Mouse (Mus musculus) midbrain, embryonic 13.5 days (tissue): ENCODE data around the gene Usp2. TPM values are rescaled to one million over a fixed set of nuclear protein-coding genes. Genes with fewer than 3 reads are reported as not detected.
A peak's percentile ranks its signal among the peaks of the same experiment; 100 is the strongest.

Experiments used
- ATAC-seq: fragments of 200-750 bp; cut with Nextera tagmentation; 2 replicates; pipeline ENCODE4 v1.8.0; 2017; ENCODE audit warnings: mild to moderate bottlenecking, moderate TSS enrichment, moderate library complexity
- H3K27ac ChIP-seq: fragments of 300-500 bp; sonication (generic); 2 replicates; pipeline ENCODE4 v1.5.1; 2015; ENCODE audit warnings: inconsistent platforms, mild to moderate bottlenecking, moderate library complexity
- H3K27me3 ChIP-seq: fragments of 300-500 bp; sonication (generic); 2 replicates; pipeline ENCODE4 v1.6.1; 2015; ENCODE audit warnings: mild to moderate bottlenecking, inconsistent platforms
- H3K36me3 ChIP-seq: fragments of 300-500 bp; sonication (generic); 2 replicates; pipeline ENCODE4 v1.6.1; 2015; ENCODE audit warnings: mild to moderate bottlenecking, inconsistent platforms
- H3K4me1 ChIP-seq: fragments of 300-500 bp; sonication (generic); replicated peaks from 2 replicates; pipeline ENCODE4 v1.6.1; 2015; ENCODE audit warnings: inconsistent platforms
- H3K4me2 ChIP-seq: fragments of 300-500 bp; sonication (generic); replicated peaks from 2 replicates; pipeline ENCODE4 v1.6.1; 2015; ENCODE audit warnings: moderate library complexity, mild to moderate bottlenecking, inconsistent platforms
- H3K4me3 ChIP-seq: fragments of 300-500 bp; sonication (generic); replicated peaks from 2 replicates; pipeline ENCODE4 v1.5.1; 2015; ENCODE audit warnings: mild to moderate bottlenecking, inconsistent platforms
- H3K9ac ChIP-seq: fragments of 300-500 bp; sonication (generic); replicated peaks from 2 replicates; pipeline ENCODE4 v1.6.1; 2015; ENCODE audit warnings: mild to moderate bottlenecking, inconsistent platforms
- H3K9me3 ChIP-seq: fragments of 300-500 bp; sonication (generic); 2 replicates; pipeline ENCODE4 v1.6.1; 2016; ENCODE audit warnings: mild to moderate bottlenecking, inconsistent platforms
- WGBS: fragments of 180-500 bp; shearing (Covaris S2); methylation state at CpG from one replicate; pipeline ENCODE4 v1.1.7; 2015; 5-methylcytosine and 5-hydroxymethylcytosine counted together
- polyA plus RNA-seq: library from polyadenylated mRNA; unstranded; fragments of >200 nt; fragmentation: Nextera tagmentation; extraction: Ambion mirVana; gene quantifications from 2 replicates; pipeline ENCODE4 v1.2.1, GENCODE M21; 2015

Usp2 gene
- polyA plus RNA-seq, 1 experiment from 2014 or later = 8.3 TPM

DNA sequence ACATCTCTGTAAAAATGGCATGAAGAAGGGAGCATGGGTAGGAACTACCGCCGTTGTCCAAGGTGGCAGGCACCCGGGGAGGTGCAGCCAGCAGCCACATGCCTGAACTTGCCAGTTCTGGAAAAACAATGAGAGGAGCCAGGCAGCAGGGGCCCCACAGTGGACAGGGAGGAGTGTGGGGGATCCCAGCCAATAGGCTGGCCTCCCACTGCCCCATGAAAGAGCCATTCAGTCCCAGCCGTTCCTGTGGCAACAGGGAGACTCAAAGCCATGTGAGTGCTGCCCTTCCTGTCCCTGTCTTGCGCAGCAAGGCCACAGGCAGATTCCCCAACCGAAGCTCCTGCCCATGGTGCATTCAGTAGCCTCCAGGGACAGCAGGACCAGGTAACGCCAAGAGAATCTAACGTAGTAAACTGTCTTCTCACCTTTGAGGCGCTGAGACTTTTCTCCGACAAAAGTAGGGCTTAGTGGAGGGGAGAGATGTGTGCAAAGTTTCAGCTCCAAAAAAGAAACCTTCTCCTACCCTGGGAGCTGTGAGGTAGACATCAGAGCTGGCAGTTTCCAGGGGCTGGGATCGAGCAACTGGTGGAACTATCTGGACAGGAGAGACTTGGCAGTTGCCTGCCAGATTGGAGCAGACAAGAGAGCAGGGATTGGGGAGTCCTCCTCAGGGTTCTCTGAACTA is 5.2 kb downstream of the Usp2 start:
- ATAC-seq = peak; percentile 61
- Histone ChIP-seq H3K4me3 (0 out of 2 replicates have a peak overlapping the region, but pooled peaks have one; percentile 11), H3K27me3 (peaks cover 16% of the 10 kb centered on the region), H3K4me1 (peaks cover 43% of the 10 kb centered on the region), H3K9me3 (no peaks in the 10 kb centered on the region), H3K36me3 (no peaks in the 10 kb centered on the region), H3K9ac (peak overlapping the region; percentile 28; the same call in 1 of the 2 replicates), H3K27ac (peak overlapping the region; percentile 68), H3K4me2 (peak overlapping the region; percentile 32)
- WGBS = 16% methylated on average over 11 of the region's 11 CpGs

- peak overlapping the region; percentile 32 for H3K4me2 ChIP-seq
- 0 out of 2 replicates have a peak, but pooled peaks have one; percentile 46 for ATAC-seq
- 11% methylated on average over 4 of the region's 4 CpGs for WGBS
- peak overlapping the region; percentile 68 for H3K27ac ChIP-seq
- no peaks in the 10 kb centered on the region for H3K36me3 ChIP-seq
- peaks cover 39% of the 10 kb centered on the region for H3K4me1 ChIP-seq
- 0 out of 2 replicates have a peak overlapping the region, but pooled peaks have one; percentile 11 for H3K4me3 ChIP-seq
- H3K9me3 ChIP-seq = no peaks in the 10 kb centered on the region
- H3K27me3 ChIP-seq = peaks cover 19% of the 10 kb centered on the region
- H3K9ac ChIP-seq = peak overlapping the region; percentile 28; the same call in 1 of the 2 replicates
These were observed 5.7 kb downstream of the Usp2 start for GRCm38 (mm10) chr9:44072599-44072915.

DNA sequence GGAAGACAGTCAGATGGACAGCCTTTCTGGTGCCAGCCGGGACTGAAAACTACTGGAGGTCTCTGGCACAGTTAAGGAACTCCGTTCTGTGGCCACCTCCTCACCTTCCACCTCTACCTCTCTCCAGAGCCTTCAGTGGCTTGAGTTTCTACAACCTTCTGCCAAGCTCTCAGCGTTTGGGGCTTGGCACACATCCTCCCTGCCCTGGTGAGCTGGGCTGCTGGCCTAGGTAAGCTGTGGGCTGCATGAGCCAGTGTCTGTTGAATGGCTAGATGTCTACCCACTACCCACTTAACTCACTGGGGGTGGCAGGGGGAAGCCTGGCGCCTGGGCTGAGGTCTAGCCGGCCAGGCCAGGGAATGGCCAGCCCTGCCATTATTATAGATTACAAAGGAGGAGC is 6.3 kb downstream of the Usp2 start:
- Histone ChIP-seq H3K4me2 (peak overlapping the region; percentile 32), H3K27me3 (peaks cover 22% of the 10 kb centered on the region), H3K36me3 (no peaks in the 10 kb centered on the region), H3K9me3 (no peaks in the 10 kb centered on the region), H3K27ac (peak overlapping the region; percentile 68; the same call in 1 of the 2 replicates), H3K4me3 (no peak overlapping the region), H3K4me1 (peaks cover 39% of the 10 kb centered on the region), H3K9ac (no peak overlapping the region)
- no peak for ATAC-seq
- WGBS = 52% methylated on average over 5 of the region's 5 CpGs

- no peaks in the 10 kb centered on the region for H3K9me3 ChIP-seq
- H3K4me2 ChIP-seq = no peak overlapping the region
- WGBS = 62% methylated on average over 9 of the region's 9 CpGs
- peaks cover 19% of the 10 kb centered on the region for H3K27me3 ChIP-seq
- H3K4me3 ChIP-seq = no peak overlapping the region
- H3K4me1 ChIP-seq = peaks cover 52% of the 10 kb centered on the region
- H3K9ac ChIP-seq = no peak overlapping the region
- H3K27ac ChIP-seq = no peak overlapping the region
- no peak for ATAC-seq
- H3K36me3 ChIP-seq = no peaks in the 10 kb centered on the region
These were observed 7.8 kb downstream of the Usp2 start for GRCm38 (mm10) chr9:44074395-44075275.

DNA sequence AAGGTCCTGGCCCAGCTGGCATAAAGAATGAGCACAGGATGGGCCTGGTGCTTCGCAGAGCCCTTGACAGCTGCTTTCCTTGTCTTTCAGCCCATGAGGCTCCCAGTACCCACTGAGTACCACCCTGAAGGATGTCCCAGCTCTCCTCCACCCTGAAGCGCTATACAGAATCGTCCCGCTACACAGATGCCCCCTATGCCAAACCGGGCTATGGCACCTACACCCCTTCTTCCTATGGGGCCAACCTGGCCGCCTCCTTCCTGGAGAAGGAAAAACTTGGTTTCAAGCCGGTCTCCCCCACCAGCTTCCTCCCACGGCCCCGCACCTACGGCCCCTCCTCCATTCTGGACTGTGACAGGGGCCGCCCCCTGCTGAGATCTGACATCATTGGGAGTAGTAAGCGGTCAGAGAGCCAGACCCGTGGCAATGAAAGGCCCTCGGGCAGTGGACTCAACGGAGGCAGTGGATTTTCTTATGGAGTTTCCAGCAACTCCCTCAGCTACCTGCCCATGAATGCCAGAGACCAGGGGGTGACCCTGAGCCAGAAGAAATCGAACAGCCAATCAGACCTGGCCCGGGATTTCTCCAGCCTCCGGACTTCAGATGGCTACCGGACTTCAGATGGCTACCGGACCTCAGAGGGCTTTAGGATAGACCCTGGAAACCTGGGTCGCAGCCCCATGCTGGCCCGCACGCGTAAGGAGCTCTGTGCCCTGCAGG is 8.6 kb downstream of the Usp2 start:
- Histone ChIP-seq H3K9me3 (no peaks in the 10 kb centered on the region), H3K4me1 (peaks cover 52% of the 10 kb centered on the region), H3K4me2 (no peak overlapping the region), H3K4me3 (no peak overlapping the region), H3K27me3 (peaks cover 14% of the 10 kb centered on the region; the same call in 1 of the 2 replicates), H3K27ac (no peak overlapping the region), H3K9ac (no peak overlapping the region), H3K36me3 (no peaks in the 10 kb centered on the region)
- no peak for ATAC-seq
- 74% methylated on average over 24 of the region's 24 CpGs for WGBS

GRCm38 (mm10) chr9:44075996-44076763 is 9.4 kb downstream of the Usp2 start:
- Histone ChIP-seq H3K9ac (no peak overlapping the region), H3K36me3 (no peaks in the 10 kb centered on the region), H3K9me3 (no peaks in the 10 kb centered on the region), H3K27me3 (peaks cover 9% of the 10 kb centered on the region; the same call in 1 of the 2 replicates), H3K4me3 (no peak overlapping the region), H3K27ac (no peak overlapping the region), H3K4me1 (peaks cover 48% of the 10 kb centered on the region), H3K4me2 (no peak overlapping the region)
- ATAC-seq = no peak
- 67% methylated on average over 16 of the region's 16 CpGs for WGBS

- WGBS = 10% methylated on average over 5 of the region's 5 CpGs
These were observed 9.9 kb downstream of the Usp2 start for GRCm38 (mm10) chr9:44076764-44077120.

DNA sequence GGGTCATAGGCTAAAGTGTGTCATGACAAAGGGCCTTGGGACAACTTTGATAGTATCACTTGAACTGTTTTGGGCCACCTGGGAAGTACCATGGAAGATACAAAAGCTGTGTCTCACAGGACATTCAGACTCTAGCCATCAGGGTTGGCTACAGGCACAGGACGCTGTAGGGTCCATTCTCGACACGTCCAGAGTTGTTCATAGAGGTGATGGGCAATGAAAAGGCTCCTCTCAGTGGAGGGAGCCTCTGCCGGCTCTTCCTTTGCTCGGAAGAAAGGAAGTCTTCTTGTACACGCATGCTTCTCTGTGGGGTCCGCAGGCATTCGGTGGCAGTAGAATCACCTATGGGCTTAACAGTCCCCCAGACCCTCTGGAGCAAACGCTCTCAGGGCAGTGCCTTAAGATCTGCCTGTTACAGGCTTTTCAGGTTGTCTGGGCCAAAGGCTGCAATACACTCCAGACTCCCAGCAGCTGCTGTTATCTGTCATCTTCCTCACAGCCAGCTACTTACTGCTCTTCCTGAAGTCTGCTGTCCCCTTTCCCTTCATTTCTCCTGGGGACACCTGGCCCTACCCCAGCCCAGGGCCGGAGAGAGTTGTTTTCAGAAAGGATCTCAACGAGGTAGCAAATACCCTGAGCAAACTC is 10.6 kb downstream of the Usp2 start:
- Histone ChIP-seq H3K36me3 (no peaks in the 10 kb centered on the region), H3K4me1 (peaks cover 41% of the 10 kb centered on the region), H3K9me3 (no peaks in the 10 kb centered on the region), H3K4me3 (no peak overlapping the region), H3K9ac (no peak overlapping the region), H3K4me2 (no peak overlapping the region), H3K27me3 (peaks cover 15% of the 10 kb centered on the region), H3K27ac (no peak overlapping the region)
- no peak for ATAC-seq
- 88% methylated on average over 11 of the region's 11 CpGs for WGBS

More at GRCm38 (mm10) chr9:44076764-44077120, 9.9 kb downstream of the Usp2 start:
- Histone ChIP-seq H3K27ac (no peak overlapping the region), H3K4me2 (no peak overlapping the region), H3K4me3 (no peak overlapping the region), H3K4me1 (peaks cover 47% of the 10 kb centered on the region), H3K9ac (no peak overlapping the region), H3K27me3 (peaks cover 9% of the 10 kb centered on the region; the same call in 1 of the 2 replicates), H3K36me3 (no peaks in the 10 kb centered on the region), H3K9me3 (no peaks in the 10 kb centered on the region)
- no peak for ATAC-seq

DNA sequence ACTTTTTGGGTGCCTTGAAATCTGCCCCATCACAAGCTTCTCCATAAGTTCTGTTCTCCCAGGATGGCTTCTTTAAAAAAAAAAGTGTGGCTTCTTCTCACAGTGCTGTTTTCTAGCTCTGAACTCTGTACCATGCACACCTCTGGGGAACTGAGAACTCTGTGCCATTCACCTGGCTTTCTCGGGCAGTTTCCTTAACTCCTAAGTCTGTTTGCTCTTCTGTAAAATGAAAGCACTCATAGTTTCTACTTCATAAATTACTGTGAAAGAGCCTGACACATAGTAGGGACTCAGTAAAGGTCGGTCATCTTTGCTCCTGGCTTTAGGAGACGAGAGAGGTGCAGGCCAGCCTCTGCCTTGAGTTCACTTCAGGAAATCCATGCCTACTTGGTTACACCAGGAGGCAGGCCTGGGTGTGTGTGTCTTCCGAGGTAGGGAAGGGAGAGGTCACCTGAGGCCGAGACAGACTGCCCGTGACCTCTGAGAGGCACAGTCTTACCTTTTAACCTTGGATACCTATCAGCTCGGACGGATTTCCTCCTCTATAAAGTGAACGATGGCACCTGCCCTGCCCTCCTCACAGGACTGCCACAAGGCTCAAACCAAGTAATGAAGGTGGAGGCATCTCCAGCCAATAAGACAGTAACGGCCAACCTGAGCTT is 11.4 kb downstream of the Usp2 start:
- H3K4me1 ChIP-seq = peaks cover 32% of the 10 kb centered on the region
- H3K27ac ChIP-seq = no peak overlapping the region
- H3K9ac ChIP-seq = no peak overlapping the region
- no peak overlapping the region for H3K4me2 ChIP-seq
- no peak for ATAC-seq
- H3K36me3 ChIP-seq = no peaks in the 10 kb centered on the region
- H3K4me3 ChIP-seq = no peak overlapping the region
- no peaks in the 10 kb centered on the region for H3K9me3 ChIP-seq
- WGBS = 87% methylated on average over 10 of the region's 10 CpGs
- H3K27me3 ChIP-seq = peaks cover 23% of the 10 kb centered on the region

GRCm38 (mm10) chr9:44078955-44079756 is 12.3 kb downstream of the Usp2 start:
- Histone ChIP-seq H3K27ac (peak overlapping the region; percentile 21; the same call in 1 of the 2 replicates), H3K36me3 (no peaks in the 10 kb centered on the region), H3K4me1 (peaks cover 36% of the 10 kb centered on the region), H3K9me3 (no peaks in the 10 kb centered on the region), H3K9ac (no peak overlapping the region), H3K4me2 (no peak overlapping the region), H3K4me3 (no peak overlapping the region), H3K27me3 (peaks cover 32% of the 10 kb centered on the region)
- ATAC-seq = peak; percentile 79
- WGBS = 26% methylated on average over 15 of the region's 16 CpGs
